ENCODE assay signal across 10 mouse cellular contexts in the genomic region with DNA sequence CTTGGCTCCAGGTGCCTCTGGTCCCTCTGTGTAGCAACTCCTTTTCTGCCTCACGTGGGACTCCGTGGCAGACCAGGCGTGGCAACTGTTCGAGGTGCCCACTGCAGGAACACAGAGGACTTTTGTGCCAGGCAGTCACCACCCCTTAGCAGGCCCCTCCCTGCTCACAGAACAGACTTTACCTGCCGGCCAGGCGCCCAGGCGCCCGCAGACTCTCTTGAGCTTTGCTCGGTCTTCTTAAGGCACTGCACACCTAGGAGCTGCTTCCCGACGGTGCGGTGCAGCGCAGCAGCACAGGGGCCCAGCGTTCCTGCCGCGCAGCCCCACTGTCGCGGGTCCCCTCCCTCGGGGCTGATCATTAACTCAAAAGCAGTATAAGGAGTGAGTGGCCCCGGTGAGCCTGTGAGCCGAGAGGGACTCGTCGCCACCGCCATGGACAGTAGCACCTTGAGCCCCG. TPM values are rescaled to one million over a fixed set of nuclear protein-coding genes. Genes with fewer than 3 reads are reported as not detected.
DNase-seq lines count a peak whose midpoint lies in the region; ATAC-seq and TF ChIP-seq lines count a peak whose summit lies in the region.
"Had no signal": no experiment of that assay in that cellular context is flagged by ENCODE, and none has a peak within 500 bp of the region (broad histone marks: within the 10 kb centered on the region; RNA-seq: fewer than 3 reads in every experiment).

Gene Slc5a1 (plus strand): TSS at position 195 of the 457 bp plus-strand sequence.

- H3K9me3 ChIP-seq in heart, embryonic 12.5 days (replicated peaks) = no peaks in the 10 kb centered on the region
- no peaks in the 10 kb centered on the region for H3K9me3 ChIP-seq in hindbrain, embryonic 14.5 days (ENCODE audit: control insufficient read depth, low read length)
- no peaks in the 10 kb centered on the region for H3K9me3 ChIP-seq in neural tube, embryonic 13.5 days
- H3K9me3 ChIP-seq: liver, embryonic 13.5 days had no signal

- peaks cover 47% of the 10 kb centered on the region for H3K27me3 ChIP-seq in heart, embryonic 12.5 days (replicated peaks)
- H3K27me3 ChIP-seq in heart, adult 2 months (ENCODE audit: control insufficient read depth, insufficient read depth, low read length) = peaks cover 4% of the 10 kb centered on the region; the same call in 1 of the 2 replicates
- peaks cover 28% of the 10 kb centered on the region for H3K27me3 ChIP-seq in hindbrain, embryonic 14.5 days (ENCODE audit: control insufficient read depth, insufficient read depth, low read length)
- H3K27me3 ChIP-seq in neural tube, embryonic 13.5 days = peaks cover 35% of the 10 kb centered on the region

- no peak for TF ChIP-seq POLR2A in heart, adult 2 months (IDR thresholded peaks at IDR 0.05; ENCODE audit: insufficient read depth, low read depth, low read length)

- no peak within 1 kb of the TSS for H3K9ac ChIP-seq in heart, embryonic 12.5 days
- H3K9ac ChIP-seq in heart, adult 2 months (ENCODE audit: low read depth, low read length) = no peak within 1 kb of the TSS
- no peak within 1 kb of the TSS for H3K9ac ChIP-seq in hindbrain, embryonic 14.5 days
- no peak within 1 kb of the TSS for H3K9ac ChIP-seq in neural tube, embryonic 13.5 days
- H3K9ac ChIP-seq: liver, embryonic 13.5 days had no signal

- no peak for TF ChIP-seq EP300 in heart, adult 2 months (IDR thresholded peaks at IDR 0.05; ENCODE audit: insufficient read depth, low read depth, low read length)

- H3K36me3 ChIP-seq in heart, embryonic 12.5 days = no peaks in the 10 kb centered on the region
- H3K36me3 ChIP-seq in heart, adult 2 months (ENCODE audit: control insufficient read depth, insufficient read depth, low read length) = no peaks in the 10 kb centered on the region
- H3K36me3 ChIP-seq in hindbrain, embryonic 14.5 days (replicated peaks; ENCODE audit: control insufficient read depth, insufficient read depth) = no peaks in the 10 kb centered on the region
- H3K36me3 ChIP-seq in neural tube, embryonic 13.5 days = no peaks in the 10 kb centered on the region
- H3K36me3 ChIP-seq: liver, embryonic 13.5 days had no signal

- no peak for DNase-seq in heart, adult 2 months
- DNase-seq in hindbrain, embryonic 14.5 days (ENCODE audit: low spot score) = no peak
- no peak for DNase-seq in large intestine, adult 2 months (ENCODE audit: low read depth, low spot score)
- no peak for DNase-seq in ovary, postnatal 10 days (ENCODE audit: low spot score)
- no peak for DNase-seq in embryo, embryonic 11 days
- DNase-seq: liver, embryonic 13.5 days; retina, postnatal 1 day had no signal

- H3K4me2 ChIP-seq in heart, embryonic 12.5 days = peak within 1 kb of the TSS; percentile 40
- peak within 1 kb of the TSS; percentile 19 for H3K4me2 ChIP-seq in hindbrain, embryonic 14.5 days (replicated peaks)
- peak within 1 kb of the TSS; percentile 34 for H3K4me2 ChIP-seq in neural tube, embryonic 13.5 days
- H3K4me2 ChIP-seq: liver, embryonic 13.5 days had no signal

- no peaks in the 10 kb centered on the region for H3K79me2 ChIP-seq in heart, adult 2 months (replicated peaks; ENCODE audit: control insufficient read depth, insufficient read depth, low read length)

- TF ChIP-seq CTCF in heart, adult 2 months (IDR thresholded peaks at IDR 0.05) = no peak

- ATAC-seq in heart, embryonic 12.5 days (ENCODE audit: insufficient number of reproducible peaks, low FRiP score) = no peak
- ATAC-seq in hindbrain, embryonic 14.5 days (ENCODE audit: low FRiP score) = no peak
- ATAC-seq in neural tube, embryonic 13.5 days (ENCODE audit: low read depth) = no peak
- ATAC-seq in CD4-positive, CD25-positive, alpha-beta regulatory T cell, adult 4 months = no peak

- H3K27ac ChIP-seq in heart, embryonic 12.5 days (ENCODE audit: poor library complexity, severe bottlenecking) = no peak within 1 kb of the TSS
- H3K27ac ChIP-seq in heart, adult 2 months = no peak within 1 kb of the TSS
- no peak within 1 kb of the TSS for H3K27ac ChIP-seq in hindbrain, embryonic 14.5 days
- no peak within 1 kb of the TSS for H3K27ac ChIP-seq in neural tube, embryonic 13.5 days (replicated peaks)
- H3K27ac ChIP-seq: liver, embryonic 13.5 days had no signal

- 15% methylated on average over 25 of the region's 25 CpGs for WGBS in heart, embryonic 12.5 days
- 17% methylated on average over 25 of the region's 25 CpGs for WGBS in heart, adult 2 months
- 18% methylated on average over 25 of the region's 25 CpGs for WGBS in hindbrain, embryonic 14.5 days
- WGBS in large intestine, adult 2 months = 6% methylated on average over 25 of the region's 25 CpGs
- 17% methylated on average over 25 of the region's 25 CpGs for WGBS in neural tube, embryonic 13.5 days

- intact Hi-C loops in heart, adult 2 months (cut with DNase I) = no loop called here

- H3K4me3 ChIP-seq in heart, embryonic 12.5 days = peak within 1 kb of the TSS; percentile 2; the same call in 1 of the 2 replicates
- H3K4me3 ChIP-seq in heart, adult 2 months = no peak within 1 kb of the TSS
- 0 out of 2 replicates have a peak within 1 kb of the TSS, but pooled peaks have one; percentile 14 for H3K4me3 ChIP-seq in hindbrain, embryonic 14.5 days (replicated peaks; ENCODE audit: low read length)
- H3K4me3 ChIP-seq in neural tube, embryonic 13.5 days = 0 out of 2 replicates have a peak within 1 kb of the TSS, but pooled peaks have one; percentile 14
- H3K4me3 ChIP-seq: liver, embryonic 13.5 days had no signal

- H3K4me1 ChIP-seq in heart, embryonic 12.5 days (replicated peaks) = no peaks in the 10 kb centered on the region
- H3K4me1 ChIP-seq in heart, adult 2 months (ENCODE audit: control insufficient read depth, insufficient read depth, low read length) = no peaks in the 10 kb centered on the region
- 0 out of 2 replicates have a peak, but pooled peaks cover 4% of the 10 kb centered on the region for H3K4me1 ChIP-seq in hindbrain, embryonic 14.5 days (replicated peaks; ENCODE audit: control insufficient read depth, insufficient read depth, low read length)
- H3K4me1 ChIP-seq in neural tube, embryonic 13.5 days (replicated peaks) = peaks cover 6% of the 10 kb centered on the region
- H3K4me1 ChIP-seq: liver, embryonic 13.5 days had no signal

RNA-seq across cellular contexts. Expression of gene Slc5a1, which starts in this region (rescaled TPM):
- not detected in 2 replicates for polyA plus RNA-seq in heart, embryonic 12.5 days (2016; fragmentation: Nextera tagmentation; extraction: Ambion mirVana)
- total RNA-seq in heart, adult 2 months (2021) = under 1 TPM; 0.20 to 0.47 TPM
- 0.15 and 0.31 TPM in 2 replicates for polyA plus RNA-seq in heart, adult 2 months (2012; rRNA removed)
- 0.04 and 0.13 TPM in 2 replicates for polyA plus RNA-seq in hindbrain, embryonic 14.5 days (2014; fragmentation: Nextera tagmentation; extraction: Ambion mirVana)
- 214 and 643 TPM in 2 replicates for polyA plus RNA-seq in large intestine, adult 2 months (2012; rRNA removed)
- polyA plus RNA-seq in neural tube, embryonic 13.5 days (2015; fragmentation: Nextera tagmentation; extraction: Ambion mirVana) = not detected in 2 replicates
- polyA plus RNA-seq in CD4-positive, CD25-positive, alpha-beta regulatory T cell, adult 4 months (2017; shearing (Covaris generic)) = not detected
- polyA plus RNA-seq: liver, embryonic 13.5 days had no signal

Comparison
In these comparisons a context has a peak if more than half of its experiments do, and no peak if none do; other contexts are left out.
1. RNA of gene Slc5a1 (polyA plus RNA-seq): 214 to 643 TPM in large intestine, adult 2 months; 0.15 to 0.31 TPM in heart, adult 2 months, not detected in CD4-positive, CD25-positive, alpha-beta regulatory T cell, adult 4 months, 0.04 to 0.13 TPM in hindbrain, embryonic 14.5 days, not detected in heart, embryonic 12.5 days and not detected in neural tube, embryonic 13.5 days; every median in the first group is over 100 times any median in the second.
2. Peak in every context shown above with its lines, with median percentiles within 50 percentile points of each other: H3K4me2 ChIP-seq.